Mouse (Mus musculus) ES-Bruce4 (cell line): ENCODE measurements around the gene C87436.

Experiments used
- CTCF ChIP-seq: IDR thresholded peaks from one replicate; pipeline ENCODE4 v1.8.1; 2011; ENCODE audit warnings: low read depth, low read length
- EP300 ChIP-seq: IDR thresholded peaks from 2 replicates; pipeline ENCODE4 v1.6.1; 2011; ENCODE audit warnings: low read depth, low read length; ENCODE audit not compliant: insufficient read depth
- POLR2A ChIP-seq: IDR thresholded peaks from one replicate; pipeline ENCODE4 v1.8.1; 2011; ENCODE audit warnings: low read length; ENCODE audit not compliant: insufficient read depth

- TF ChIP-seq EP300 (no peak), POLR2A (no peak), CTCF (no peak)
Observed at GRCm38 (mm10) chr6:86438272-86439118, at the start of gene C87436.
